Mouse (Mus musculus) neural tube, embryonic 12.5 days (tissue): ENCODE results near the gene Josd2. TPM values are rescaled to one million over a fixed set of nuclear protein-coding genes. Genes with fewer than 3 reads are reported as not detected.

Experiments
- microRNA-seq: library from miRNA; unstranded; fragments of <30 nt; microRNA quantifications from one replicate; pipeline ENCODE4, GENCODE M21; 2017
- polyA plus RNA-seq: library from polyadenylated mRNA; unstranded; fragments of >200 nt; fragmentation: Nextera tagmentation; extraction: Ambion mirVana; gene quantifications from 2 replicates; pipeline ENCODE4 v1.2.1, GENCODE M21; 2016

The Josd2 gene
- polyA plus RNA-seq, 1 experiment from 2014 or later = 61.7 TPM

Small RNAs within 50 kb of the gene (microRNA-seq; reads per million reads assigned to microRNA genes)
- gene Mir7052 = 0.66 reads per million

Other genes starting within 250 kb of the Josd2 start
- not detected in 2 replicates for gene Klk1, start 242.6 kb upstream of the Josd2 start, polyA plus RNA-seq
- gene Gm36864, start 231.8 kb upstream of the Josd2 start, polyA plus RNA-seq = 0.31 TPM in 1 of 2 replicates, not detected in the other
- 0.83 and 1.3 TPM in 2 replicates for gene 1700028J19Rik, start 221.3 kb upstream of the Josd2 start, polyA plus RNA-seq
- gene 2410002F23Rik, start 221.3 kb upstream of the Josd2 start, polyA plus RNA-seq = 179 and 198 TPM in 2 replicates
- gene Acp4, start 210.6 kb upstream of the Josd2 start, polyA plus RNA-seq = not detected in 2 replicates
- not detected in 2 replicates for gene Gm15517, start 206.5 kb upstream of the Josd2 start, polyA plus RNA-seq
- 2.1 and 2.2 TPM in 2 replicates for gene Clec11a, start 161.1 kb upstream of the Josd2 start, polyA plus RNA-seq
- gene Shank1, start 157.7 kb upstream of the Josd2 start, polyA plus RNA-seq = 12.6 and 14.4 TPM in 2 replicates
- 10.0 and 10.2 TPM in 2 replicates for gene Syt3, start 83.9 kb upstream of the Josd2 start, polyA plus RNA-seq
- gene 1700008O03Rik, start 82.2 kb upstream of the Josd2 start, polyA plus RNA-seq = 1.0 and 1.1 TPM in 2 replicates
- gene Lrrc4b, start 39.0 kb upstream of the Josd2 start, polyA plus RNA-seq = 10.4 and 12.6 TPM in 2 replicates
- gene Aspdh, start 2.6 kb upstream of the Josd2 start, polyA plus RNA-seq = 1.3 and 3.8 TPM in 2 replicates
- 135 and 136 TPM in 2 replicates for gene Emc10, start 28.5 kb downstream of the Josd2 start, polyA plus RNA-seq
- 26.3 and 28.1 TPM in 2 replicates for gene Fam71e1, start 28.6 kb downstream of the Josd2 start, polyA plus RNA-seq
- gene Mybpc2, start 56.7 kb downstream of the Josd2 start, polyA plus RNA-seq = 0.11 and 0.14 TPM in 2 replicates
- gene Spib, start 64.1 kb downstream of the Josd2 start, polyA plus RNA-seq = 0.11 TPM in 1 of 2 replicates, not detected in the other
- 65.2 and 66.4 TPM in 2 replicates for gene Pold1, start 80.9 kb downstream of the Josd2 start, polyA plus RNA-seq
- gene Nr1h2, start 86.0 kb downstream of the Josd2 start, polyA plus RNA-seq = 69.5 and 71.2 TPM in 2 replicates
- gene Napsa, start 104.4 kb downstream of the Josd2 start, polyA plus RNA-seq = 0.74 and 1.5 TPM in 2 replicates
- gene Kcnc3, start 122.7 kb downstream of the Josd2 start, polyA plus RNA-seq = 2.6 and 3.7 TPM in 2 replicates
- gene Myh14, start 202.9 kb downstream of the Josd2 start, polyA plus RNA-seq = 2.5 and 3.4 TPM in 2 replicates
- not detected in 2 replicates for gene Izumo2, start 240.8 kb downstream of the Josd2 start, polyA plus RNA-seq